Mouse (Mus musculus) heart, postnatal 25 days (tissue): ENCODE measurements around the gene Ypel2. TPM values are rescaled to one million over a fixed set of nuclear protein-coding genes. Genes with fewer than 3 reads are reported as not detected.
"Not testable (repeated sequence)": the region's sequence is repeated elsewhere in the genome, so short reads cannot be mapped to it uniquely, and the experiment has no call there.

Experiments
- DNase-seq: peaks from one replicate; pipeline ENCODE4 v3.0.0; 2022; ENCODE audit warnings: low spot score
- intact Hi-C: fragments of 180-260 bp; cut with DNase I; formaldehyde crosslinking; loops from one replicate; pipeline ENCODE4 v1.15.1; 2025
- total RNA-seq, 2 experiments: library from RNA; stranded (reverse); gene quantifications; 2 replicates each; pipeline ENCODE4 v1.2.3; 2021

Gene Ypel2
- total RNA-seq: 10 to 100 TPM; 16.2 to 35.4 TPM

GRCm38 (mm10) chr11:86993041-86994037 lies at the start of gene Ypel2:
TSS of gene Ypel2 (minus strand) at chr11:86993707.
- DNase-seq: peak; percentile 96
- intact Hi-C loops: loop anchor here (2.0 to 10.0 kb wide), 2 partner anchors 73 to 99 kb away; no protein-coding TSS in a partner anchor

GRCm38 (mm10) chr11:87043052-87043451 lies 49.5 kb upstream of the Ypel2 start:
- DNase-seq: no peak
- intact Hi-C loops: no loop called here

GRCm38 (mm10) chr11:87039307-87039963 lies 45.9 kb upstream of the Ypel2 start:
- DNase-seq: no peak

GRCm38 (mm10) chr11:87036180-87036579 lies 42.7 kb upstream of the Ypel2 start:
- DNase-seq: no peak
- intact Hi-C loops: no loop called here

More at GRCm38 (mm10) chr11:87039307-87039963, 45.9 kb upstream of the Ypel2 start:
- intact Hi-C loops: no loop called here

GRCm38 (mm10) chr11:87028212-87028611 lies 34.7 kb upstream of the Ypel2 start:
- DNase-seq: no peak
- intact Hi-C loops: no loop called here

GRCm38 (mm10) chr11:87026096-87026875 lies 32.8 kb upstream of the Ypel2 start:
- intact Hi-C loops: no loop called here
- no peak for DNase-seq

GRCm38 (mm10) chr11:87025351-87025750 lies 31.8 kb upstream of the Ypel2 start:
- DNase-seq: no peak

GRCm38 (mm10) chr11:87023240-87023639 lies 29.7 kb upstream of the Ypel2 start:
- intact Hi-C loops, DNase-seq: not testable (repeated sequence)

More at GRCm38 (mm10) chr11:87025351-87025750, 31.8 kb upstream of the Ypel2 start:
- intact Hi-C loops: no loop called here

GRCm38 (mm10) chr11:87022765-87023164 lies 29.3 kb upstream of the Ypel2 start:
- intact Hi-C loops: no loop called here
- no peak for DNase-seq

- DNase-seq: no peak
- intact Hi-C loops: no loop called here
Measured at GRCm38 (mm10) chr11:87021551-87021950, 28.0 kb upstream of the Ypel2 start.

GRCm38 (mm10) chr11:87020449-87020848 lies 26.9 kb upstream of the Ypel2 start:
- no peak for DNase-seq
- intact Hi-C loops: no loop called here

GRCm38 (mm10) chr11:87019431-87019830 lies 25.9 kb upstream of the Ypel2 start:
- DNase-seq: no peak
- intact Hi-C loops: no loop called here

- intact Hi-C loops: no loop called here
Measured at GRCm38 (mm10) chr11:87018081-87018480, 24.6 kb upstream of the Ypel2 start.

GRCm38 (mm10) chr11:87015691-87016090 lies 22.2 kb upstream of the Ypel2 start:
- intact Hi-C loops: no loop called here

More at GRCm38 (mm10) chr11:87018081-87018480, 24.6 kb upstream of the Ypel2 start:
- no peak for DNase-seq

GRCm38 (mm10) chr11:87010476-87010875 lies 17.0 kb upstream of the Ypel2 start:
- intact Hi-C loops: loop anchor here (5.0 kb wide), 2 partner anchors 173 to 443 kb away; no protein-coding TSS in a partner anchor
- DNase-seq: no peak

More at GRCm38 (mm10) chr11:87015691-87016090, 22.2 kb upstream of the Ypel2 start:
- DNase-seq: no peak

- DNase-seq: no peak
- intact Hi-C loops: no loop called here
Measured at GRCm38 (mm10) chr11:87007371-87007770, 13.9 kb upstream of the Ypel2 start.

GRCm38 (mm10) chr11:87004960-87005755 lies 11.7 kb upstream of the Ypel2 start:
- intact Hi-C loops: no loop called here
- DNase-seq: no peak

GRCm38 (mm10) chr11:87002078-87002829 lies 8.7 kb upstream of the Ypel2 start:
- intact Hi-C loops: no loop called here
- no peak for DNase-seq
